Mouse (Mus musculus) kidney, embryonic 16.5 days (tissue): ENCODE results near the gene Poln. TPM values are rescaled to one million over a fixed set of nuclear protein-coding genes. Genes with fewer than 3 reads are reported as not detected.

Experiments
- ATAC-seq: fragments of 200-750 bp; cut with Nextera tagmentation; 2 replicates; pipeline ENCODE4 v1.8.0; 2017; ENCODE audit warnings: moderate TSS enrichment; ENCODE audit not compliant: low FRiP score, low TSS enrichment
- H3K27ac ChIP-seq: fragments of 300-500 bp; sonication (generic); 2 replicates; pipeline ENCODE4 v1.5.1; 2014; ENCODE audit warnings: low read length
- H3K27me3 ChIP-seq: fragments of 300-500 bp; sonication (generic); 2 replicates; pipeline ENCODE4 v1.6.1; 2014; ENCODE audit warnings: low read length, control low read depth, mixed read lengths; ENCODE audit not compliant: insufficient read depth
- H3K36me3 ChIP-seq: fragments of 300-500 bp; sonication (generic); 2 replicates; pipeline ENCODE4 v1.6.1; 2014; ENCODE audit warnings: low read length, control low read depth, mixed read lengths; ENCODE audit not compliant: insufficient read depth
- H3K4me1 ChIP-seq: fragments of 300-500 bp; sonication (generic); 2 replicates; pipeline ENCODE4 v1.6.1; 2014; ENCODE audit warnings: low read length, control low read depth, mixed read lengths; ENCODE audit not compliant: insufficient read depth
- H3K4me2 ChIP-seq: fragments of 300-500 bp; sonication (generic); replicated peaks from 2 replicates; pipeline ENCODE4 v1.6.1; 2014; ENCODE audit warnings: low read depth, low read length
- H3K4me3 ChIP-seq: fragments of 300-500 bp; sonication (generic); 2 replicates; pipeline ENCODE4 v1.5.1; 2014; ENCODE audit warnings: mild to moderate bottlenecking, low read length
- H3K9ac ChIP-seq: fragments of 300-500 bp; sonication (generic); replicated peaks from 2 replicates; pipeline ENCODE4 v1.6.1; 2014; ENCODE audit warnings: low read length
- H3K9me3 ChIP-seq: fragments of 300-500 bp; sonication (generic); 2 replicates; pipeline ENCODE4 v1.6.1; 2016; ENCODE audit warnings: low read length, control low read depth
- WGBS: fragments of 180-500 bp; shearing (Covaris S2); extraction: QIAGEN DNeasy Blood & Tissue Kit; methylation state at CpG from one replicate; pipeline ENCODE4 v1.1.7; 2014; 5-methylcytosine and 5-hydroxymethylcytosine counted together
- polyA plus RNA-seq: library from polyadenylated mRNA; unstranded; fragments of >200 nt; fragmentation: Nextera tagmentation; extraction: Ambion mirVana; gene quantifications from 2 replicates; pipeline ENCODE4 v1.2.1, GENCODE M21; 2015

Gene Poln
- polyA plus RNA-seq, 1 experiment from 2014 or later = 0.45 TPM

DNA sequence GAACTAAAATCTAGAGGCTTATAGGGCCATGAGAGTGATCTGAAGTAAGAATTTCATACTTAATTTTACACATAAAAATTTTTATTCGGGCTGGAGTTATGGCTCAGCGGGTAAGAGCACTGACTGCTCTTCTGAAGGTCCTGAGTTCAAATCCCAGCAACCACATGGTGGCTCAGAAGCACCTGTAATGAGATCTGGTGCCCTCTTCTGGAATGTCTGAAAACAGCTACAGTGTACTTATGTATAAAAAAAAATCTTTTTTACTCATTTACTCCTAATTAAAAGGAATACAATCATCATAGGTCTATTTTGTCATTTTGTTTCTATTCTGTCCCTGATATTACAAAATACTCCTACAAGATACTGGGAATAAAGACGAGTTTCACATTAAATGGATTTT, 21.7 kb downstream of the Poln start:
- Histone ChIP-seq H3K27me3 (no peaks in the 10 kb centered on the region), H3K9ac (no peak overlapping the region), H3K36me3 (no peaks in the 10 kb centered on the region), H3K9me3 (no peaks in the 10 kb centered on the region), H3K4me2 (no peak overlapping the region), H3K4me1 (no peaks in the 10 kb centered on the region), H3K4me3 (no peak overlapping the region), H3K27ac (no peak overlapping the region)
- ATAC-seq = no peak
- WGBS = 92% methylated on average over 3 of the region's 3 CpGs

DNA sequence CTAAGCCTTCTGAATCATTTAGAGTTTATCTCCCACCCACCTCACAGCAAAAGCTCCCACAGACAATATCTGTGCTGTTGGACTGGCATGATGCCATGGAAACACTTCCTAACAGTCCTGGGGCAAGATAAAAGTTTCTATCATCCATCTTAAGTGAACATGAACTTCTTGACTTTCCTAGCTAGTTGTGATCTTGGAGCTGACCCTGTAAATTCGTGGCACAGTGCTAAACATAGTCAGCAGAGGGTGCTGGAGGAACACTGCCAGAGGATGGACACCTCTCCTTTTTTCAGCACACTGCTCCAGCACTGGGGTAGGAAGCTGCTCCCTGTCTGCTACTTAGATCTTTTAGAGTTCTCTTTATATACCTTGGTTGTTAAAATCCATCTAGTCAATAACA, 29.5 kb downstream of the Poln start:
- Histone ChIP-seq H3K27me3 (no peaks in the 10 kb centered on the region), H3K4me2 (no peak overlapping the region), H3K36me3 (no peaks in the 10 kb centered on the region), H3K9ac (no peak overlapping the region), H3K27ac (no peak overlapping the region), H3K4me3 (no peak overlapping the region), H3K9me3 (no peaks in the 10 kb centered on the region), H3K4me1 (no peaks in the 10 kb centered on the region)
- ATAC-seq = no peak
- 5% methylated on average over 1 of the region's 1 CpGs for WGBS

DNA sequence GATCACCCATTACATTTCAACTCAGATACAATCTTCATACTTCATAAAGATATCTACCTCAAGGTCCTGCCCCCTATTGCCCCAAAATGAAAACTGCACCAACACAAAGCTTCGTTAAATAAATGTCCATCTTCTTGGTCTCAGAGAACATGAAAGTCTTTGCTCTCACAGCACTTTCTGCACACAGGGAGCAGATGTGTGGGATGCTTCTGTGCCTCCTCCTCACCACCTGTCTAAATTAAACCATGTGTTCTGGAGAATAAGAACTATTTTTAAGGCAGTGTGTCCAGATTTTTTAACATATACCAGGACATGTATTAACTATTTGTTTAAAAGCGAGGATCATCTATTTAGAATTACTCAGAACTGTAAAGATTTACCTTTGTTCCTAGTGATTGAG, 36.5 kb downstream of the Poln start:
- no peaks in the 10 kb centered on the region for H3K4me1 ChIP-seq
- H3K27ac ChIP-seq = no peak overlapping the region
- no peaks in the 10 kb centered on the region for H3K9me3 ChIP-seq
- no peak overlapping the region for H3K4me3 ChIP-seq
- WGBS = 77% methylated on average over 2 of the region's 2 CpGs
- no peaks in the 10 kb centered on the region for H3K27me3 ChIP-seq
- H3K4me2 ChIP-seq = no peak overlapping the region
- no peak for ATAC-seq
- no peaks in the 10 kb centered on the region for H3K36me3 ChIP-seq
- H3K9ac ChIP-seq = no peak overlapping the region

DNA sequence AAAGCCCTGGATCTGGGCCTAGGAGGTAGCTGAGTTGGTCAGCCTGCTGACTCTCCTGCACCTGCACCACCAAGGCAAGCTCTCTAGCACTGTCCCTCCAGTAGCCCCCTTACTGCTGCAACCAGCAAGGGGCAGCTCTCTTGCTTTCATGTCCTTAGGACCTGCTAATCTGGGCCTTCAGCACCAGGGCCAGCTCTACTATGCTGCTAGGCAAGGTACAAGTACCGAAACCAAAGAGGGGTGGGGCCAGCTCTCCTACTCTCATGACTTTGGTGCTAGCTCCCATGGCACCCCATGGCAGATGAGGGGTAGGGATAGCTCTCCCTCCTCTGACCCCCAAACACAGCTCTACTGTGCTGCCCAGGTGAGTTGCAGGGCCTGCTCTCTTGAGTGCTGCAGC, 45.1 kb downstream of the Poln start:
- Histone ChIP-seq H3K9ac (no peak overlapping the region), H3K4me1 (no peaks in the 10 kb centered on the region), H3K4me3 (no peak overlapping the region), H3K27me3 (no peaks in the 10 kb centered on the region), H3K27ac (no peak overlapping the region), H3K9me3 (no peaks in the 10 kb centered on the region), H3K36me3 (no peaks in the 10 kb centered on the region), H3K4me2 (no peak overlapping the region)
- no peak for ATAC-seq
- 27% methylated on average over 1 of the region's 1 CpGs for WGBS

DNA sequence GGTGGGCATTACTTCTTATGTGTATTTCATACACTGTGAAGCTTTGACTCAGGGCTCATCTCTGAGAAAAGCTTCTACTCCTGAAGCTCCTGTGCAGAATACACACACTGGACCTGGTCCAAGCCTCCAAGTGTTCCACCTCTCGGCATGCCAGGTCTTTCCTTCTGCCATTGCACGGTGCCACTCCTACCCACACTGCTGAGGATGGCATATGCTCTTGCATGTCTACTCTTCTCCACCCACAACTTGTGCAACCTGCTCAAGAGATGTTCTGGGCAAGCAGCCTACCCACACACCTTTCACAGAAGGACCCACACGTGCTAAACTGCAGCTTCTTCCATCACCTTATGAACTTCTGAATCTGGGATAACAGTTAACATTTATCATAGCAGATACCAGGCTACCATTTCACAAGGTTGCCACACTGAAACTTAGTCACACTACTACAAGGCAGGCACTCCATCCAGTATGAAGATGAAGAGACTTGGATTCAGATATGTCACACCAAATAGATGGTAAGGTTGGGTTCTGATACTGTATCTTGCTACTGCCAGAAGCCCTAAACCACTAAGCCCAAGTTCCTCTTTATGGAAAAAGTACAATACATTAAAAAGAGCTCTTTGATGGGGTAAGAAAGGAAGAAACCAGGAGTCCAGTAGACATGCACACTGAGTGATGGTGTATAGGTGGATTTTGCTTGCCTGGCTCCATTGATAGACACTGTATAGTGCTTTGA, 50.0 kb downstream of the Poln start:
- H3K4me2 ChIP-seq = no peak overlapping the region
- H3K9me3 ChIP-seq = no peaks in the 10 kb centered on the region
- H3K27me3 ChIP-seq = no peaks in the 10 kb centered on the region
- no peak overlapping the region for H3K4me3 ChIP-seq
- no peak for ATAC-seq
- H3K9ac ChIP-seq = no peak overlapping the region
- 77% methylated on average over 3 of the region's 3 CpGs for WGBS
- H3K4me1 ChIP-seq = no peaks in the 10 kb centered on the region
- no peak overlapping the region for H3K27ac ChIP-seq
- H3K36me3 ChIP-seq = no peaks in the 10 kb centered on the region

DNA sequence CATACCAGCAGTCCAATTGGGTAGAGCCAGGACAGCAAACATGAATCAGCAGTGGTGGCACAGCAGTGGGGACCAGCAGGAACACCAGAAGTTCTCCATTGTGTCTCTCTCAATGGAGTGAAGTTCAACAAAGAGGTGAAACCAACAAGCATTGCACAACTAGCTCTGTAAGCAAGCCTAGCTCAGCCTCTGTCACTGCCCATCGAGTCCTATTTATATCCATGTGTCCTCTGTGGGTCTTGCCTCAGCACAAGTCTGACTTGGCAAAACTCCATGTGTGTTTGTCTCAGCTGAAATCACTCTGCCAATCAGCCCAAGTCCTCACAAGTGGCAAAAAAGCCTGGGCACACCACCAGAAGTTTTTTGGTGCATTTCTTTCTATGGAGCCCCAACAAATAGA, 63.6 kb downstream of the Poln start:
- H3K27me3 ChIP-seq = no peaks in the 10 kb centered on the region
- H3K9me3 ChIP-seq = no peaks in the 10 kb centered on the region
- H3K4me1 ChIP-seq = no peaks in the 10 kb centered on the region
- WGBS = 81% methylated on average over 1 of the region's 1 CpGs
- ATAC-seq = no peak
- H3K36me3 ChIP-seq = no peaks in the 10 kb centered on the region
- no peak overlapping the region for H3K9ac ChIP-seq
- no peak overlapping the region for H3K4me3 ChIP-seq
- no peak overlapping the region for H3K4me2 ChIP-seq
- no peak overlapping the region for H3K27ac ChIP-seq

DNA sequence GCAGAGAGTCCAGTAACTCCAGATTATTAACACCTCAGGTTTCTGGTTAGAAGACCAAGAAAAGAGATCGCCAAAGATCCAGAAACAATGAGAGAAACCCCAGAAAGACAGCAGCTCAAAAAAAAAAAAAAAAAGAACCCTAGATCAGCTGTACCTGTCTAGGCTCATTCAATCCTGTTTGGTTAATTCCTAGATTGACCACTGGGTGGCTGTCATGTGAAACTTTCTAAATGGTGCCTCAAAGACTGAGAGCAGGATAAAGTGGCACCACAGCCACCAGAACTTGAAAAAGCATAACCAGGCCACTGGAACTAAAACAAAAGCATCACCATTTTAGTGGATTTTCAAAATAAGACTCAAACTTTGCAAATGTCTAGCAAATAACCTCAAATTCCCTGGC, 71.9 kb downstream of the Poln start:
- no peak overlapping the region for H3K9ac ChIP-seq
- no peak overlapping the region for H3K4me2 ChIP-seq
- no peak overlapping the region for H3K4me3 ChIP-seq
- H3K4me1 ChIP-seq = no peaks in the 10 kb centered on the region
- no peak for ATAC-seq
- no peaks in the 10 kb centered on the region for H3K9me3 ChIP-seq
- no peaks in the 10 kb centered on the region for H3K27me3 ChIP-seq
- 9% methylated on average over 1 of the region's 1 CpGs for WGBS
- H3K36me3 ChIP-seq = no peaks in the 10 kb centered on the region
- H3K27ac ChIP-seq = no peak overlapping the region

DNA sequence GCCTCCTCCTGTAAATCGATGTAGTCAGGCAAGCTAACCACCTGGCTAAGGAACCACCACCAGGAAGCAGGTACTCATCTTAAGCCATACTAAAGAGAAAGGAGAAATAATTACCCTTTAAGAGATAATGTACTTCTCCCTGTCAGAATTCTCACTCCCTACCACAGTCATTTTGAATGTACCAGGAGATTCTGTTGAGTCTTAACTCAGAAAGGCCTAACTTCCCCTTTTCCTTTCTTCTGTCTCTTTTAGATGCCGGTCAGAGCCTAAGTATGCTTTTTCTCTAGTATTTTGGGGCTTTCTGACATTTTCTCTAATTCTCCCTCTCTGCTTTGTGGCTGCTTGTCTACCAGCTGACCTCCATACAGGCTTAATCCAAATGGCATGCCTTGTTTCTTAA, 76.2 kb downstream of the Poln start:
- ATAC-seq = no peak
- Histone ChIP-seq H3K4me1 (no peaks in the 10 kb centered on the region), H3K36me3 (no peaks in the 10 kb centered on the region)

DNA sequence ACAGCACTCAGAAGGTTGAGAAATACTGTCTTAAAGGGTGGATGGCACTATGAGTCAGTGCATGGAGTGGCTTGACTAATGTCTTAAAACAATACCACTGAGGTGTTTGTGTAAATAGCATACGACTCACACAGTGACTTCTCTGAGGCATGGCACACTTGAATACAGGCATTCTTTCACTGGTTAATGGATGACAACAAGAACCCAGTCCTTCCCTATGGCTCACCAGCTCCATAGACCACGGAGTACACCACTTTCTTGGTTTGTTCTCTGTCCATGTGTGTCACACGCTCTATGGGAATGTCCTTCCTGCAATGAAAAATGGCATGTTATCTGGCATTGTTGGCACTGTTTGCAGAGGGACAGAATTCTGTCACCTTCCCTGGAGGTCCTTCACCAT, 136.7 kb downstream of the Poln start:
- H3K36me3 ChIP-seq = no peaks in the 10 kb centered on the region
- no peaks in the 10 kb centered on the region for H3K9me3 ChIP-seq
- H3K9ac ChIP-seq = no peak overlapping the region
- no peak overlapping the region for H3K4me2 ChIP-seq
- H3K27ac ChIP-seq = no peak overlapping the region
- H3K4me1 ChIP-seq = no peaks in the 10 kb centered on the region
- 56% methylated on average over 3 of the region's 3 CpGs for WGBS
- no peak overlapping the region for H3K4me3 ChIP-seq
- ATAC-seq = no peak
- no peaks in the 10 kb centered on the region for H3K27me3 ChIP-seq

More for the DNA sequence above, 76.2 kb downstream of the Poln start:
- H3K9me3 ChIP-seq = peaks cover 5% of the 10 kb centered on the region
- no peak overlapping the region for H3K4me2 ChIP-seq
- 86% methylated on average over 2 of the region's 2 CpGs for WGBS
- no peak overlapping the region for H3K27ac ChIP-seq
- no peak overlapping the region for H3K4me3 ChIP-seq
- no peaks in the 10 kb centered on the region for H3K27me3 ChIP-seq
- H3K9ac ChIP-seq = no peak overlapping the region

DNA sequence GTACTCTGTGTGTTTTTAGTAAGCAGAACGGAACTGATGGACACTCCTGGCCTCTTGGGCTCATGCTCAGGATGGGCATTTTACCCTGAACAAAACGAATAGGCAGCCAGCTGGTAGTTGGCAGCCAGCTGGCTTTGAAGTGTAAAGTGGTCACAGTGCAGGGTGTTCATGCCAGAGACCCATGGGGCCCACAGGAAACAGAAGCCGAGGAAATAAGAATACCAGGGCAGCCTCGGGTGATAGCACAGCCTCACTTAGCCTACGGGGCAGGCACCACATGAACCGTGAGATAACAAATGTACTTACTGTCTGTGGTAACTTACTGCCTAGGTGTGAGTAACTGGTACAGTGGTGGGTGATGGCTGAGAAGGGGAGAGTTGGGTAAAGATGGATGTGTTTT, 138.2 kb downstream of the Poln start:
- Histone ChIP-seq H3K36me3 (no peaks in the 10 kb centered on the region), H3K4me2 (no peak overlapping the region), H3K9me3 (no peaks in the 10 kb centered on the region), H3K27ac (no peak overlapping the region), H3K9ac (no peak overlapping the region), H3K4me3 (no peak overlapping the region), H3K4me1 (no peaks in the 10 kb centered on the region), H3K27me3 (no peaks in the 10 kb centered on the region)
- WGBS = 63% methylated on average over 6 of the region's 6 CpGs
- no peak for ATAC-seq
